Comparison of ENCODE assay signal across 15 mouse cellular contexts in genomic region chr8:92849261-92849660, GRCm38 (mm10). TPM values are rescaled to one million over a fixed set of nuclear protein-coding genes. Genes with fewer than 3 reads are reported as not detected.
DNase-seq lines count a peak whose midpoint lies in the region; ATAC-seq and TF ChIP-seq lines count a peak whose summit lies in the region.
"Had no signal": no experiment of that assay in that cellular context is flagged by ENCODE, and none has a peak within 500 bp of the region (broad histone marks: within the 10 kb centered on the region; RNA-seq: fewer than 3 reads in every experiment).

No protein-coding gene starts in this region.

- H3K4me3 ChIP-seq in gastrocnemius, adult 2 months = no peak overlapping the region
- H3K4me3 ChIP-seq in stomach, embryonic 16.5 days (replicated peaks; ENCODE audit: low read length) = no peak overlapping the region
- H3K4me3 ChIP-seq: forebrain, embryonic 12.5 days; layer of hippocampus, adult 2 months; megakaryocyte, embryonic 14.5 days had no signal

- H3K4me2 ChIP-seq in stomach, embryonic 16.5 days (ENCODE audit: low read depth, low read length) = no peak overlapping the region
- H3K4me2 ChIP-seq: forebrain, embryonic 12.5 days had no signal

- H3K27ac ChIP-seq in gastrocnemius, adult 2 months = peak overlapping the region; percentile 66
- peak overlapping the region; percentile 60; the same call in 1 of the 2 replicates for H3K27ac ChIP-seq in stomach, embryonic 16.5 days (ENCODE audit: low read length)
- H3K27ac ChIP-seq: forebrain, embryonic 12.5 days had no signal

- no peaks in the 10 kb centered on the region for H3K36me3 ChIP-seq in stomach, embryonic 16.5 days (ENCODE audit: control insufficient read depth, insufficient read depth, low read length)
- H3K36me3 ChIP-seq: forebrain, embryonic 12.5 days had no signal

- DNase-seq in gastrocnemius, adult 2 months = no peak
- no peak for DNase-seq in gastrocnemius, postnatal 25 days
- peak; percentile 32 for DNase-seq in ovary, adult 18-20 months (ENCODE audit: low spot score)
- DNase-seq in ovary, postnatal 14 days (ENCODE audit: low spot score) = no peak
- DNase-seq in brain, adult 2 months (ENCODE audit: low read depth, low spot score) = peak; percentile 54
- no peak for DNase-seq in urinary bladder, postnatal 4 days (ENCODE audit: low spot score in 2 of 2)
- DNase-seq in gastrocnemius, adult 8-10 months (ENCODE audit: low spot score in 2 of 2) = no peak
- DNase-seq: gastrocnemius, postnatal 14 days had no signal

- no peak for ATAC-seq in stomach, embryonic 16.5 days (ENCODE audit: insufficient read depth, low FRiP score)
- ATAC-seq: inflammation-experienced regulatory T-cells, adult 6 months had no signal

- peaks cover 56% of the 10 kb centered on the region for H3K4me1 ChIP-seq in stomach, embryonic 16.5 days (ENCODE audit: control insufficient read depth, insufficient read depth, low read length)

- H3K9ac ChIP-seq in stomach, embryonic 16.5 days (ENCODE audit: low read length) = no peak overlapping the region
- H3K9ac ChIP-seq: forebrain, embryonic 12.5 days had no signal

- intact Hi-C loops in gastrocnemius, adult 2 months (cut with DNase I) = no loop called here

- 55% methylated on average over 6 of the region's 6 CpGs for WGBS in stomach, embryonic 16.5 days

- no peaks in the 10 kb centered on the region for H3K9me3 ChIP-seq in stomach, embryonic 16.5 days (replicated peaks; ENCODE audit: control insufficient read depth, low read length)
- H3K9me3 ChIP-seq: forebrain, embryonic 12.5 days; megakaryocyte, embryonic 14.5 days had no signal

- no peaks in the 10 kb centered on the region; the same call in 1 of the 2 replicates for H3K27me3 ChIP-seq in stomach, embryonic 16.5 days (ENCODE audit: control insufficient read depth, insufficient read depth, low read length)

- TF ChIP-seq CTCF in gastrocnemius, adult 2 months (IDR thresholded peaks at IDR 0.05) = no peak

RNA-seq across cellular contexts. Expression of gene Lpcat2, which starts 5.9 kb away (rescaled TPM):
- total RNA-seq in gastrocnemius, adult 2 months (2021) = under 1 TPM; 0.15 to 0.22 TPM
- total RNA-seq in gastrocnemius, postnatal 25 days (2021) = under 1 TPM; 0.28 to 0.78 TPM
- polyA plus RNA-seq in stomach, embryonic 16.5 days (2015; fragmentation: Nextera tagmentation; extraction: Ambion mirVana) = 12.2 and 13.2 TPM in 2 replicates
- total RNA-seq in gastrocnemius, adult 8-10 months (2022) = under 1 TPM; 0.13 to 0.60 (median 0.23) TPM

RNA-seq across cellular contexts. Expression of gene Mmp2, which starts 22.2 kb away (rescaled TPM):
- 10 to 100 TPM; 35.5 to 75.4 TPM for total RNA-seq in gastrocnemius, adult 2 months (2021)
- total RNA-seq in gastrocnemius, postnatal 25 days (2021) = 10 to 100 TPM; 58.4 to 66.3 TPM
- 149 and 166 TPM in 2 replicates for polyA plus RNA-seq in stomach, embryonic 16.5 days (2015; fragmentation: Nextera tagmentation; extraction: Ambion mirVana)
- 10 to 100 TPM; 19.7 to 42.4 (median 25.2) TPM for total RNA-seq in gastrocnemius, adult 8-10 months (2022)
- polyA plus RNA-seq: inflammation-experienced regulatory T-cells, adult 6 months had no signal

RNA-seq across cellular contexts. Expression of gene Capns2, which starts 51.9 kb away (rescaled TPM):
- total RNA-seq in gastrocnemius, adult 2 months (2021) = not detected
- total RNA-seq in gastrocnemius, postnatal 25 days (2021) = not detected
- 19.5 and 32.7 TPM in 2 replicates for polyA plus RNA-seq in stomach, embryonic 16.5 days (2015; fragmentation: Nextera tagmentation; extraction: Ambion mirVana)
- not detected for total RNA-seq in gastrocnemius, adult 8-10 months (2022)
- total RNA-seq: gastrocnemius, postnatal 14 days; heart, postnatal 25 days had no signal
- polyA plus RNA-seq: inflammation-experienced regulatory T-cells, adult 6 months; liver, embryonic 16.5 days had no signal

Comparison
In these comparisons a context has a peak if more than half of its experiments do, and no peak if none do; other contexts are left out.
1. DNase-seq: peak in ovary, adult 18-20 months (single experiment) and brain, adult 2 months (single experiment); none in gastrocnemius, adult 2 months (single experiment), gastrocnemius, postnatal 25 days (single experiment), ovary, postnatal 14 days (single experiment), urinary bladder, postnatal 4 days (0 of 2) and gastrocnemius, adult 8-10 months (0 of 2).